Mouse (Mus musculus) CD4-positive, CD25-positive, alpha-beta regulatory T cell, adult 4 months (primary cell): ENCODE measurements around the gene Gm11639. TPM values are rescaled to one million over a fixed set of nuclear protein-coding genes. Genes with fewer than 3 reads are reported as not detected.

ENCODE experiments used
- ATAC-seq: one replicate; pipeline ENCODE4 v1.8.0; 2017
- polyA plus RNA-seq, 2 experiments: library from polyadenylated mRNA; unstranded; fragments of 100-300 nt; shearing (Covaris generic); gene quantifications; one replicate each; pipeline ENCODE4 v1.2.1; 2017

The Gm11639 gene
- polyA plus RNA-seq, 2 experiments from 2014 or later, result 0.04 TPM; not detected in 1

- no peak for ATAC-seq
These were observed 471.3 kb downstream of the Gm11639 start for GRCm38 (mm10) chr11:105156748-105157267.

DNA sequence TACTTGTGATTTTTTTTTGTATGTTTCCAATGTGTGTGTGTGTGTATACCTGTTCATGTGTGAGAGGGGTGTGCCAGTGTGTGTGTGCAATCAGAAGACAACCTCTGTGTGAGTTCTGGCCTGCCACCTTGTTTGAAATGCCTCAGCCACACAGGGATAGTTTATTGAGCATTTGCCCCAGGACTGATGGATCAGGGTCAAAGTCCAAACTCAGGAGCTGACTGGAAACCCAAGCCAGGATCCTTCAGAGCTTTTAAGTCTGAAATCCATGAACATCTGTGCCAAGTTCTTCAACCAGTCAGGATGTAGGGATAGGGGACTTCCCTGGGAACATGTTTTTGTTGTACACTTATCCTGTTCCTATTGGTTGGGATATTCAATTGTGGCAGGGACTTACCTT lies 472.5 kb downstream of the Gm11639 start:
- ATAC-seq, result no peak

- no peak for ATAC-seq
These were observed 474.3 kb downstream of the Gm11639 start for GRCm38 (mm10) chr11:105159673-105160360.

GRCm38 (mm10) chr11:105161411-105161810 lies 475.9 kb downstream of the Gm11639 start:
- no peak for ATAC-seq

DNA sequence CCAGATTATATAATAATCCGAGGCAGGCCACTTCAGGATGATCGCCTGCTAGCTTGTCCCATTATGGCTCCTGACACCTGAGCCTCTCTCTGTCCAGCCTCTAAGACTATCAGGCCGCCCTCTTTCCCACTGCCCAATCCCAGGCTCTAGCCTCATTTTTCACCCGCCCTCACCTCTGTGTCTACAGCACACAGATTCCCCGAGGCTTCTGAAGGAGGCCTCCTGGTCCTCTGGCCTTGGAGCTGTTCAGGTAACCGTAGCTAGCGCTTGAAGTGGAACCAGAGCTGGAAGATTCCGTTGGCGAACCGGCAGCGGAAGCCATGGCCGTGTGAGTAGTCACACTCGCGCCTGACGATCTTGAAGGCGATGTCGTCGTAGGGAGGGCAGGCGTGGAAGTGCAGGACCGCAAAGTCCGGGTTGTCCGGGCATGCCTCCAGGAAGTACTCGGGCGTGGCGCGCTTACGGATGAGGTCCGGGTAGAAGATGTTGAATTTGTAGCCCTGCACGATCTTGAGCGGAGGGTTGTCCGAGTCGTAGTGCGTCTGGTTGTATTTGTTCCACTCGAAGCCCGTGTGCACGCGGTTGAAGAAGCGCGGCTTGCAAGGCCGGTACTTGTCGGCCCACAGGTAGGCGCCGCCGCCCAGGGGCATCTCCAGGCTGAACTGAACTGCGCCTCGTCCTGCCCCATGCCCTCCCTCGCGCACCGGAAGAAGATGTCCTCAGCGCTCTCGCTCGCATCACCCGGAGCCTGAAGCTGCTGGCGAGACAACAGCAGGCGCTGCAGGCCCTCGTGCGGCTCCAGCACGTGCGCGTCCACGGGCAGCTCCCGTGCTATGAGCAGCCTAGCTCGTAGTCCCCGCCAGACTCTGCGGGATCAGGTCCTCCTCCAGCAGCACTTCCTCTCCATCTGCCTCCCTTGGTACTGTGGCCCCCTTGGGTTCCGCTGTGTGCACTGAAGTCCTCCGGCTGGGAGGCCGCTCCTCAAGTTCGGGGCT lies 479.3 kb downstream of the Gm11639 start:
- no peak for ATAC-seq

DNA sequence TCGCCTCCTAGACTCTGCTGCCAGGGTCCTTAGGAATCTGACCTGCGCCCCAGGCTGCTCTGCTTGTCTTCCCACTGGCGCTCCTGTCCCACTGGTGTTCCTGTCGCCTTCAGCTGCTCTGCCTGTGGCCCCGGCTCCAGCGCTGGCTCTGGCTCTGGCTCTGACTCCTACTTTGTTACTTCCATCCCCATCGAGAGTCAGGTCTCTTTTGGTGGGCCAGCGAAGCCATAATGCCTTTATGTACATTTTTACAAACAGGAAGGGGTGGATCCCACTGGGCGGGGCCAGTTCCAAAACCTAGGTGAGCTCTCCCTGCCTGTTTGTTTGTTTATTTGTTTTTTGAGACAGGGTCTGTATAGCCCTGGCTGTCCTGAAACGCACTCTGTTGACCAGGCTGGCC lies 481.3 kb downstream of the Gm11639 start:
- ATAC-seq, result no peak

Other genes with a start within 250 kb of the Gm11639 start
- gene Kansl1, start 216.8 kb upstream of the Gm11639 start, polyA plus RNA-seq, result 10 to 100 TPM; 51.4 to 53.0 TPM
- gene Cdc27, start 135.1 kb upstream of the Gm11639 start, polyA plus RNA-seq, result 10 to 100 TPM; 14.0 to 15.1 TPM
- 10 to 100 TPM in 1 of 2 experiments, 1 to 10 TPM in 1; 8.2 to 11.4 TPM for gene Myl4, start 135.0 kb upstream of the Gm11639 start, polyA plus RNA-seq
- gene Itgb3, start 77.7 kb upstream of the Gm11639 start, polyA plus RNA-seq, result 10 to 100 TPM; 12.3 to 15.6 TPM